Mouse (Mus musculus) liver, adult 2 months (tissue): ENCODE measurements at regions not wholly inside any gene's neighbourhood (a gene's known extent, or its start where the extent isn't known, plus 50 kb on each side); places are given as distances from the start of the nearest gene placed in this dataset.

Source experiments
- CTCF ChIP-seq: fragments of 200-500 bp; IDR thresholded peaks from 2 replicates; pipeline ENCODE4 v1.5.1; 2011; ENCODE audit warnings: low read depth, low read length, control low read depth
- POLR2A ChIP-seq: fragments of 200-500 bp; IDR thresholded peaks from 2 replicates; pipeline ENCODE4 v1.6.1; 2011; ENCODE audit warnings: low read length, control low read depth; ENCODE audit not compliant: insufficient read depth; ENCODE audit errors: extremely low read depth

GRCm38 (mm10) chr12:109532392-109532791, 67.7 kb downstream of the Rtl1 start:
- no peak for TF ChIP-seq CTCF
- no peak for TF ChIP-seq POLR2A
